Mouse (Mus musculus): ENCODE data around the gene Pigt.
A peak's percentile ranks its signal among the peaks of the same experiment; 100 is the strongest.

The Pigt gene

DNA sequence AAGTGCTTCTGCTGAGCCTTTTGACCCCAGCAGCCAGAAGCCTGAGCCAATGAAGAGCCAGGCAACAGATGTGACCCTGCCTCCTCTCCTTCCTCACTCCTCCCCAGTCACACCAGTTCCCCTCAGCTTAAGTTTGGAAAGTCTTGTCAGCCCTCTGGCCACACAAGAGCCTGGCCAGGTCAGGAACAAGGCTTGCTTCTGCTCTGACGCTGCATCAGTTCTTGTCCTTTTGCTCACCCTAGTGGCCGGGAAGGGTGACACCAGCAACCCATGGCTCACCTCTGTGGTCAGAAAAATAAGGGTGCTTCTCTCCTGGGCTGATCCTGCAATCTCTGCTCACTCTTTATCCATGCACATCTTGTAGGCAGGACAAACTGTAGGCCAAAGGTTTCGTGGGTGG lies 23.5 kb downstream of the Pigt start:
- ATAC-seq (ENCODE audit: low TSS enrichment), result no peak

DNA sequence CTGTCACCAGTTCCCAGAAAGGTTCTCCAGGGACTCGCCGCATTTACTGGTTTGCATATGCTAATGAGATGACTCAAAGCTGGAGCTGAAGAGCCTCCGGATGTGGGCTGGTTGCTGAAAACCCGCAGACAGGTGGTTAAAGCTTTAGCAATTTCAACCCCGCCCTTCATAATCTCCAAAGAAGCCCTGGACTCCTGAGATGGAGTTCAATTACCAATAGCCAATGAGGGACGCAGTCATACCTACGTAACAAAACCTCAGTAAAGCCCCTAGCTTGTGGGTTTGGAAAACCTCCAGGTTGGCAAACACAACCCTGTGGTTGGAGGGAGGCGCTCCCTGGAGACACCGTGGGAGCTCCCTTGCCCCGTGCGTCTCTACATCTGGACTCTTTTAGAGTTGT lies 24.5 kb downstream of the Pigt start:
- peak; percentile 93 for ATAC-seq (ENCODE audit: low TSS enrichment)

DNA sequence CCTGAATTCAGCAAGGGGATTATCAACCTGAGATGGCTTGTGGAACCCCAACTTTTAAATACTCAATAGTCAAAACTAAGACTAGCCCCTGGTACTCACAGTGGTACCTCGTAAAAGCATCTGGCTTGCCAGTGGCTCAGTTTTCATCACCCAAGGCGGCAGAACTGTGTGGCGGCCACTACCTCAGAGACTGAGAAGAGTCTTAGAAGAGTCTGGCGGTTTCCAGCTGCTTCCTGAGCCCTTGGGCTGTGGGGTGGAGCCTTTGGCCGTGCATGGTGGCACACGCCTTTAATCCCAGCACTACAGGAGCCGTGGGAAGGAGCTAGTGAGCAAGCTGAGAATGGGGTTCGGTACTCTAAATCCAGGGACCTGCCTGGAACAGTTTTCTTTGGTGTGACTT lies 25.0 kb downstream of the Pigt start:
- ATAC-seq (ENCODE audit: low TSS enrichment), result no peak

DNA sequence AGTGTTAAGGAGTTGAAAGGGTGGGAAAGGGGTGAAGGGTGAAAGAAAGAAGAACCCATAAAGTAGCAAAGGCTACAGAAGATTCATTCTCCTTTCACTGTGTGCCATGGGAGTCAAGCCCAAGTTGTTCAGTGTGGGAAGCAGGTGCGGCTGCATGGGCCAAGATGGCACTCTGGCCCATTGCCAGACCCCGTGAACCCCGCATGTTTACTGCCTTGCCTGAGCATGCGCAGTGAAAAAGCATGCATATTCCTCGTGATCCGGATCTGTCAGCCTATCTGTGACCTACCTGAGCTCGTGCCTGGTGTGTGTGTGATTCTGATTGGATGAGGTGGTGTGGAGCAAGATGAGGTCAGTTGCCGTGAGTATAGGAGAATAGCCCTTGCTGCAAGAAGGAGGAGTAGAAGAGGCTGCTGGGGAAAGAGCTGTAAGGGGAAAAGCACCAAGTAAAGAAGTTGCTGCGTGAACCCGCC lies 26.0 kb downstream of the Pigt start:
- no peak for ATAC-seq (ENCODE audit: low TSS enrichment)

DNA sequence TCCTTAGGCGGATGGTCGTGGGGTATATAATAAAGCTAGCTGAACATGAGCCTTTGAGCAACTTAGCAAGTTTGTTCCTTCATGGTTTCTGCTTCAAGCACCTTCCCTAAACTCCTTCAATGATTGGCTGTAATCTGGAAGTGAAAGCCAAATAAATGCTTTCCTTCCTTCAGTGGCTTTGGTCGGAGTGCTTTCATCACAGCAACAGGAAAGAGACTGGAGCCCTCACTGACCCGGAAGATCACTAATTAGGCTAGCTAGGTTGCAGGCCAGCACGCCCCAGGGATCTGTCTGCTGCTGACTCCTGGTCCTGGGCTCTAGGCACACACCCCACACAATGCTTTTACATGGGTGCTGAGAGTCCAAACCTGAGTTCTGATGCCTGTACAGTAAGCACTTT lies 31.2 kb downstream of the Pigt start:
- ATAC-seq (ENCODE audit: low TSS enrichment), result no peak

DNA sequence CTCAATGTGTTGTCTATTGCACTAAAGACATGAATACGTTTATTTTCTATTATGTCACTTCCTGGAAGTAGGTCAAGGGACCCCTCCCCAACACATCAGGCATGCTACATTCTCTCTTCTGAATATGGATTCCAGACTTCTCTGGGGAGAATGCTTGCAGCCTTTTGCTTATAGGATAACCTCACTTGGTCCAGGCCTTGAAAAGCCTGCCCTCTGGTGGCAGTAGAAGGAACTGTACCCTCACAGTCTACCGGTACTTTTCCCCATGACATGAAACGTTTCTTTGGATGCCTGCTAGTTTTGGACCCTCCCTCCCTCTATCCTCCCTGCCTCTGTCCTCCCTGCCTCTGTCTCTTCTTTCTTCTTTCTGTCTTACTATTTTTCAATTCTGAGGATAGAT lies 33.8 kb downstream of the Pigt start:
- peak; percentile 67 for ATAC-seq (ENCODE audit: low TSS enrichment)

DNA sequence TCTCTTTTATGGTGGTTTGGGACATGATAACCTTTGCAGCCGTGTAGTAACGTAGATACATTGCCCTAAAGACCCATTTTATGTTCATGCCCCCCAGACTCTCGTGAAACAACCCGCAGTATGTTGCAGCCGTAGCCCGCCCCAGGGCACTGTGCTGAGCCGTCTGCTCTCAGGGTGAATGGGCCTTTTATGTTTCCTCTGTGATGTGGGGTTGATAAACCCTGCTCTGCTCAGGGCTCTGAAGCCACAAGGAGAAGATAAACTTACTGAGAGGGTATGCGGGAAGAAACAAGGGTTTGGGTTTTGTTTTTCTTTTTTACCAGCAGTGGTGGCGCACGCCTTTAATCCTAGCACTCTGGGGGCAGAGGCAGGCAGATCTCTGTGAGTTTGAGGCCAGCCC lies 37.0 kb downstream of the Pigt start:
- no peak for ATAC-seq (ENCODE audit: low TSS enrichment)

DNA sequence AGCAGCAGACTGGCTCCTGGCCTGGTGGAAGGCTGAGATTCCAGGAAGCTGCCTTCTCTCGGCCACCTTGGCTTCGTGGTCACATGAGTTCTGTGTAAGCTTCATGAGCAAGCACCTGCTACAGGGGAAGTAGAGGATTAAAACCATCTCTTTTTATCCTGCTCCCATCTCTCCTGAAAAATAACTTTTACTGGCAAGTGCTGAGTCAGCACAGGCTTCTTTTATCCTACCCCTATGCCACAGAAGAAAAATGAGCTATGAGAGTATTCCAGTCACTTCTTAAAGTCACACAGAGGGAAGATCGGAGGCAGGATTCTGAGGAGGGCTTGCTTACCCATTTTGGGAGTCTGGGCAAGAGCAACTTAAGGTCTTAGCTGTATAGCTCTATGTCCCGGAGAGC lies 39.7 kb downstream of the Pigt start:
- no peak for ATAC-seq (ENCODE audit: low TSS enrichment)

DNA sequence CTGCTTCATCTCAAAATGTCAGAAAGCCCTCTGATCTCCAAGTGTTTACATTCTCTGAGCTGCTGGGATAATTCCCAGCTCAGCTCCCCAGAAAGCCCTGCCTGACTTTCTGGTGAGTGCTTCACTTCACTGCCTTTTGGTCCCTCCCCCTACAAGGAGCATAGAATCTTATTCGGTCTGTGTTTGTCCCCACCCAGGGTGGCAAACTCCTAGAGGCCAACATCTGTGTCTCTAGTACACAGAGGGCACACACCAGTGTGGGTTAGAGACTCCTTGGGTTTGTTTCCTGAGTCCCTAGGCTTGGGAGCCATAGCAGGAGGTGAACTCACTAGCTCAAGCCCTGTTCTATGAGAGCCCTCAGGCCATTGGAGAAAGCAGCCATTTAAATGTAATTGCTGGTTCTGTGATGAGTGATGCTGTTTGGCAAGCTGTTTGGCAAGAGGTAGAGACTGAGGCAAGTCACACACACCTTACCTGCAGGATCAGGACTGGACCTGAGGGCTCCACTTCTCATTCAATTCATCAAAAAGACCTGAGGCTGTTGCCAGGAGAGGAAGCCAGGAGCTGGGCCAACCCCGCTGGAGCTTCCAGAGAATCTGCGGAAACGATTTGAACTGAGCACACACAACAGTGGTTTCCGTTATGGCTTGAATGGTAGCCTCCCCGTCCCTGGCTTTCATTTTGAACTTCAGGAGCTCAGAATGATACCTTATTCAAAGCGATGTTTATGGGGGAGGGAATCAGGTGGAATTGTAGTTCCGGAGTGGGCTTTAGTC lies 43.5 kb downstream of the Pigt start:
- ATAC-seq (ENCODE audit: low TSS enrichment), result no peak

DNA sequence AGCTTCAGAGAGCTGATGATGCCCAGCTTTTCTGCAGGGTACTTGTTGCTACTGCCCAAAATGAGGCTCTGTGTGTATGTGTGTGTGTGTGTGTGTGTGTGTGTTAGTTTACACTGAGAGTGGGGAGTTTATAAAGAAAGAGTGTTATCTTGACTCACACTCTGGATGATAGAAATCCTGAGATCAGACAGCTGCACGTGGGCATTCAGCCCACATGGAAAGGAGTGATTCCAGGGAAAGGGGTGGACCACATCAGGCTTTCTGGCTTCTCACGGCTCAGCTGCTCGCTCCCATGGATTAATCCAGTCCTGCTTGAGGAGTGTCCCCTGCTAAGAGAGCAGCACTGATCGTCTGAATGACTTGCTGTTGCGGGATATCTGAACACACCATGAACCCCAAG lies 44.8 kb downstream of the Pigt start:
- no peak for ATAC-seq (ENCODE audit: low TSS enrichment)

DNA sequence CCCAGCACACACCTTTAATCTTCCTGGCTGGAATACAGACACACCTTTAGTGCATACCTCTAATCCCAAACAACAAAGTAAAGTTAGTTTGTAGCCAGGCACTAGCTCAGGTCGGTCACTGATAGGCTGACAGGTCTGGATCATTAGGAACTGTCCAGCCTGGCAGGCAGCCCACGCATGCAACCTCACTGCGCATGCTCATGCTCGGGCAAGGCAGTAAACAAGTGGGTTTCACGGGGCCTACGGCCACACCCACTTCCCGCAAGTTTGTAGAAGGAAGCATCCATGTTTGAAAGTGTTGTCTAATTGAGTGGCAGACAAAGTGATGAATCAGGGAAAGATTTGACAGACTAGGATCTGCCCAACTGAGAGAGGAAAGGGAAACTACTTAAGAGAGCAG lies 45.3 kb downstream of the Pigt start:
- ATAC-seq (ENCODE audit: low TSS enrichment), result no peak

DNA sequence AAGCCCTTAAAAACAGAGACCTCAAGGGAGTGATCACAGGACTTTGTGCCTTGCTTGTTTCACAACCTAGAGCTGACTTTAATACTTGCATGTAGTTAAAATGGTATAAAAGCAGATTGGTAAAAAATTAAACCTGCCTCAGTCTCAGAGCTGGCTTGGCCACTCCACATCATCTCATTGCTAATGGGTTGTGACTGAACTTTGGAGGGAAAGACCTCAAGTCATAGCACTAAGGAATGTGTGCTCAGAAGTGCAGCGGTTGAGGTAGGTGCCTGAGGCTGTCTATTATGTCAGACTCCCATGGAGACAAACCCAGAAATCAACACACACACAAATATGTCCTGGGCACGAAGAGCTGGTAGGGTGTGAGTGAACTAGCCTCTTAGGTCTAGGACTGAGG lies 46.4 kb downstream of the Pigt start:
- no peak for ATAC-seq (ENCODE audit: low TSS enrichment)

DNA sequence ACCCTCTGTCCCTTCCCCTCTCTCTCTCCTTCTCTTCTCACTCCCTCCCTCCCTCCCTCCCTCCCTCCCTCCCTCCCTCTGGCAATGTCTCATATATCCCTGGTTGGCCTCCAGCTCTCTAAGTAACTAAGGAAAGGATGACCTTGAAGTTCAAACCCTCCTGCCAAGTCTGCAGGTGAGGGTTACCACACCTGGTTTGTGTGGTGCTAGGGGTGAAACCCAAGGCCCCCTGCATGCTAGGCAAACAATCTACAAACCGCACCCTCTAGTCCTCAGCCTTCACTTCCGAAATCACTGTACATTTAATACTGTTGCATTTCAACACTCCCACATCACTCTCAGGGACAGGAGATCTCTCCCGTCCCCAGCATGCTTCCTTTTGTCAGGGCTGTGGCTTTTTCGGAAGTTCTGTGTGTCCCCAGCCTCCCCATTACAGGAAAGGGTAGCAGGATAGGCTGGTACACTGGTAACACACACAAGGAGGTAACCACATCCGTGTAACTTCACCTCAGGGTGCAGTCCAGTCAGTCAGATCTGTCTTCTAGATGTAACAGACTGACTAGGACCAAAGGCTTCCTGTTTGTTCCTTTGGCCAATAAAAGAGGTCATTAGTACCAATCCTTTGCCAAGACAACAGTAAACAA lies 47.3 kb downstream of the Pigt start:
- no peak for ATAC-seq (ENCODE audit: low TSS enrichment)

DNA sequence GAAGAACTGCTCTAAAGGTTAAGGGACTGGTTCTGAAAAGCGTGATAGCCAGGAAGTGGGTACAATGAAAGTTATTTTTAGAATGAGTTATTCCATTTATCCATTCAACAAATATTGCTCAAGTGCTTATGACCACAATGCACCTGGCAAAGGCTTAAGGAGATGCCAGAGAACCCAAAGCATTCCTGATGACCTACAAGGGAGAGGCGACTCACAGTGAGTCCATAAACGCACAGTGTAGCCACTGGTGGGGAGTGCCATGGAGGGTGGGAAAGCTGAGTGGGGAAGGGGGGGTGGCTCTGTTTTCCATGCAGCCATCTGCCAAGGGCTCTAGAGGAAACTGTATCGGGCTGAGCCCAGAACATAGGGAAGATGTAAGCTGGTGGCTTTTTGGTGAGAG lies 52.0 kb downstream of the Pigt start:
- no peak for ATAC-seq (ENCODE audit: low TSS enrichment)

DNA sequence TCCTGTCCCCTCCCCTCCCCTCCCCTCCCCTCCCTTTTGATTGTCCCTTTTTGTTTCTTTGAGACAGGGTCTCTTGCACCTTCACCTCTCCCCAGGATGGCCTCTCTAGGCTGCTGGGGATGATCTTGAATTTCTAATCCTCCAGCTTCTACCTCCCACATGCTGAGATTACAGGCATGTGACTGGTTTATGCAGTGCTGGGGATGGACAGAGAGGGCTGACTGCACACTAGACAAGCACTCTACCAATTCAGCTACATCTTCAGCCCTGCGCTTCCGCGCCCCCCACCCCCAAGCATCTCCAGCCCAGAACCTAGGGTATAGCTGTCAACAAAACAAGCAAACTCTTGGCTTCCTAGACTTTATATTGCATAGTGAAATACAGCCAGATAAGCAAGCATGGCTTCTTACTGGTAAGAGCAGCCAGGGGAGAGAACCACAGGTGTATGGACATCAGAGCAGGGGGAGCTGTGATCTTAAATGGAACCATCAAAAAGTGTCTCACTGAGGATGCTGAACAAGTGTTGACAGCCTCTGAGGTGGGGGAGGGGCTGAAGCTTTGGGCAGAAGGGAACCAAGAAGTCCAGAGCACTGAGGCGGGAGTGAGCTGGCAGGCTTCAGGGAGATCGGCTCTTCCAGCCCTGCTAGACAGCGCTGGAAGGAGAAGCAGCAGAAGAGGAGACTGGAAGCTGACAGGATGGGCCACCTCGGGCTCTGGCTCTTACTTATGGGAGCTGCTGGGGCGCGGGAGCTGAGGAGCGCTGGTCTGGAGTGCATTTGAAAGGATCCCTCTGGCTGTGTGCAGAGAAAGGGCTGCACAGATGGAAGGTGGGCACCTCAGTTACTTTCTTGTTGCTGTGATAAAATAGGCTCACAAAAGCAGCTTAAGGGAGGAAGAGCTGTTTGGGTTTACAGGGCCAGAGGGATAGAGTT lies 52.9 kb downstream of the Pigt start:
- peak; percentile 92 for ATAC-seq (ENCODE audit: low TSS enrichment)

DNA sequence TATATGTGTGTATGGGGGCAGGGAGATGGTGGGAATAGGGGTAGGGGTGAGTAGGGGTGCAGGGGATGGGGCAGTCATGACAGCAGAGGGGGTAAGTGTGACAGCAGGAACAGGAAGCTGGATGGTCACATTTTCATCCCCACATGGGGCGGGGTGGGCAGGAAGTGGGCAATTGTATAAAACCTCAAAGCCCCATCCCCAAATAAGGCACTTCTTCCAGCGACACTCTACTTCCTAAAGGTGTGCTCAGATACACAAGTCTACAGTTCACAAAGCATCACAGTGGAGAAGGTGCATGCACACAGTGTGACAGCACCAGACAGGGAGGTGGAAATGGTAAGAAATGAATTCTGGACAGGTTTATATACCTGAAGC lies 53.6 kb downstream of the Pigt start:
- ATAC-seq (ENCODE audit: low TSS enrichment), result no peak

DNA sequence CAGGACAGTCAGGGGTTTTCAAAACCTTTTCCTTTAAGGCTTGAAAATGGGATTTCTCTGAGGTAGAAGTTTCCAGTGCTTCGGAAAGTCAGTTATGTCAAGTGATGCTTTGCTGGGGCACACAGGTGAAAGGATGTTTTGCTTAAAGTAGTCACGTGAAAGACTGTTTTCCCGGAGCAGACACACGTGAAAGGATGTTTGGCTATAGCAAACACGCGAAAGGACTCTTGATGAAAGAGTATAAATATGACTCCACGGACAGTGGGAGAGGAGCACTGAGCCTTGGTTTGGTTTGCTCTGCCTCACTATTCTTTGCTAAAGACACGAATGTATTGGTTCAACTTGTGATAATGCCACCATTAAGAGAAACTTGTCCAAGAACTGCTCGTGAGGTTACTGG lies 54.2 kb downstream of the Pigt start:
- ATAC-seq (ENCODE audit: low TSS enrichment), result no peak

All from frontal cortex, adult (tissue).